Mouse (Mus musculus): ENCODE measurements around the gene Tedc2.

GRCm38 (mm10) chr17:24210591-24210990 lies 10.1 kb downstream of the Tedc2 start:
- TF ChIP-seq GATA1 (IDR thresholded peaks at IDR 0.05; ENCODE audit: borderline replicate concordance, low read length) (no peak), FLI1 (IDR thresholded peaks at IDR 0.05; ENCODE audit: low read length) (no peak)
